Mouse (Mus musculus) adrenal gland, adult 10 weeks (tissue): ENCODE data around the gene B4galnt3. TPM values are rescaled to one million over a fixed set of nuclear protein-coding genes. Genes with fewer than 3 reads are reported as not detected.

Experiments
- polyA plus RNA-seq: library from polyadenylated mRNA; stranded (reverse); fragments of 350-450 nt; fragmentation: Illumina TruSeq; extraction: RNeasy Lipid Tissue Mini Kit (QIAGEN cat#74804); gene quantifications from one replicate; pipeline ENCODE4 v1.2.3, GENCODE M21; 2014; ENCODE audit warnings: low read depth, low replicate concordance

The B4galnt3 gene
- 1.0 TPM for polyA plus RNA-seq

GRCm38 (mm10) chr6:120294056-120294784 is at the start of gene B4galnt3, which contains the start of gene D330020A13Rik:
Gene B4galnt3 (minus strand): TSS chr6:120294559.
Gene D330020A13Rik (plus strand): TSS chr6:120294364.

Other genes with a start within 250 kb of the B4galnt3 start
- gene Ninj2, start 201.2 kb downstream of the B4galnt3 start, polyA plus RNA-seq, result not detected
- gene D330020A13Rik, start 195 bp downstream of the B4galnt3 start, polyA plus RNA-seq, result not detected
- gene Kdm5a, start 69.6 kb upstream of the B4galnt3 start, polyA plus RNA-seq, result 76.5 TPM
- 11.1 TPM for gene Ccdc77, start 69.8 kb upstream of the B4galnt3 start, polyA plus RNA-seq
- gene Il17ra, start 168.7 kb upstream of the B4galnt3 start, polyA plus RNA-seq, result 2.3 TPM
- not detected for gene Tmem121b, start 199.2 kb upstream of the B4galnt3 start, polyA plus RNA-seq
- 9.3 TPM for gene Hdhd5, start 236.8 kb upstream of the B4galnt3 start, polyA plus RNA-seq